Mouse (Mus musculus): ENCODE results near the gene Akap2. TPM values are rescaled to one million over a fixed set of nuclear protein-coding genes. Genes with fewer than 3 reads are reported as not detected.

Gene Akap2
- 22.2 and 26.3 TPM in 2 replicates for polyA plus RNA-seq (2016; fragmentation: Nextera tagmentation; extraction: Ambion mirVana)

DNA sequence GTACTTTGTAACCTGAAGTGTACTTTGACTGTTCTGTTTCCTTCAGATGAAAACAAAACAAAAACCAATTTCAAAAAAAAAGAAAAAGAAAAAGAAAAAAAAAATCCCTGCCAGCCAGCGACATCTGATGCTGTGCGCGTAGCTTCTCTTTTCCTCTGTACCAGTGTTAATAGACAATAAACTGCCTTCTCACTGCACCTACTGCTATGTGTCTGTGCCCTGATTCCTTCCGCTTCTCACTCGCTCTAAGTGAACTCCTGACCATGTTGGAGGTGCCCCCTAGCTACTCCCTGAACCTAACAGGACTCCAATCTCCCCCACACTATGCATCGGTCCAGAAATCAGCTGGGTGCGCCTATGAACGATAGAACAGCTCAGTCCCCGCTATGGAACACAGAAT is at the start of gene Akap2:
Gene Akap2 (plus strand): TSS at position 304 of the 400 bp plus-strand sequence.
- H3K27ac ChIP-seq (replicated peaks), result no peak within 1 kb of the TSS
- 78% methylated on average over 9 of the region's 9 CpGs for WGBS

DNA sequence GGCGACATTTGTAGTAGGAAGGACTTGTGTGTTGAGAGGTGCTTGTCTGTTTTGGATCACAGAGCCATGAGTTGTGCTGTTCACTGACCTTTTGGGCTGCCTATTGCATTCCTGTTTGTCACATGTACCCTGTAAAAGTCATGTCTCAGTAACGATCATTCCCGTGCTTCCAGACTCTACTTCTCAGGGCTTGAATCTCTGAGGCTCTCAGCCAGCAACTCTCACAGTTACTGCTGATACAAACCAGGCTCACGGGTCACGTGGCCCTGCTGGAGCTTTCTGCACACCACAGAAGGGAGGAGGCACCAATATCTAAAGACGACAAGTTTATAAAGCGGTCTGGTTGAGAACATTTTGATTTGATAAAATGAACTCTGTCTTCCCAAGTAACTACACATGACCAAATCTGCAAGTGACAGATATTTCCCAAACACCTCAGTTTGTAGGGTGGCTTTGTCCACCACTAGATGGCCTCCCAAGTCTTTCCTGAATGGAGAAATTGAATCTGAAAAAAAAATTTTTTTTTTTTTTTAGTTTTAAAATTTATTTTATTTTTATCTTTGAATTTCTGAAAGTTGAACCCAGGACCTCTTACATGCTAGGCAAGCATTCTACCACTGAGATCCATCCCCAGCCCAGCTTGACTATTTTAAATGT is 46.5 kb upstream of the Akap2 start:
- Histone ChIP-seq H3K4me3 (no peak overlapping the region), H3K36me3 (no peaks in the 10 kb centered on the region), H3K4me1 (peaks cover 26% of the 10 kb centered on the region), H3K27ac (replicated peaks) (no peak overlapping the region), H3K9me3 (replicated peaks) (no peaks in the 10 kb centered on the region), H3K27me3 (ENCODE audit: low read depth, poor library complexity, severe bottlenecking) (peaks cover 22% of the 10 kb centered on the region)
- 76% methylated on average over 7 of the region's 7 CpGs for WGBS
- DNase-seq (ENCODE audit: low spot score), result no peak

More for the DNA sequence above, at the start of gene Akap2:
- Histone ChIP-seq H3K4me1 (peaks cover 23% of the 10 kb centered on the region), H3K9me3 (replicated peaks) (no peaks in the 10 kb centered on the region), H3K27me3 (ENCODE audit: low read depth, poor library complexity, severe bottlenecking) (peaks cover 26% of the 10 kb centered on the region), H3K36me3 (no peaks in the 10 kb centered on the region), H3K4me3 (no peak within 1 kb of the TSS)
- DNase-seq (ENCODE audit: low spot score), result no peak

DNA sequence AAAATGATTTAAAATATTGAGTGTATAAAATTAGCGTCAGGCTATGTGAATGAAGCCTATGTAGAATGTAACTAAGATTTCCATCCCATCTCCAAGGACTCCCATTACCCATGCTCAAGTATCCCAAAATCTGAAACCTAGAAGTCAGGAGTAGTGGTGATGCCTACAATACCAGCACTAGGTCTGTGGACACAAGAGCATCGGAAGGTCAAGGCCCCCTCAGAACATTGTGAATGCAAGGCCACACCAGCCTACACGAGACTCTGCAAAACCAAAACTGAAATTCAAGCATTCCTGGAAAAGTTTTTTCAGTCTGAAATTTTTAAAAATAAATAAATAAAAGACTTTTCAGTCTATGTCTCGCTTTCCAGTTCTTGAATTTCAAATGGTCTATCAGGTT is 44.9 kb upstream of the Akap2 start:
- no peak for DNase-seq (ENCODE audit: low spot score)
- H3K36me3 ChIP-seq, result no peaks in the 10 kb centered on the region
- no peak overlapping the region for H3K4me3 ChIP-seq
- WGBS, result 79% methylated on average over 4 of the region's 4 CpGs
- peaks cover 26% of the 10 kb centered on the region for H3K4me1 ChIP-seq
- no peaks in the 10 kb centered on the region for H3K9me3 ChIP-seq (replicated peaks)
- no peak overlapping the region for H3K27ac ChIP-seq (replicated peaks)
- H3K27me3 ChIP-seq (ENCODE audit: low read depth, poor library complexity, severe bottlenecking), result peaks cover 25% of the 10 kb centered on the region

DNA sequence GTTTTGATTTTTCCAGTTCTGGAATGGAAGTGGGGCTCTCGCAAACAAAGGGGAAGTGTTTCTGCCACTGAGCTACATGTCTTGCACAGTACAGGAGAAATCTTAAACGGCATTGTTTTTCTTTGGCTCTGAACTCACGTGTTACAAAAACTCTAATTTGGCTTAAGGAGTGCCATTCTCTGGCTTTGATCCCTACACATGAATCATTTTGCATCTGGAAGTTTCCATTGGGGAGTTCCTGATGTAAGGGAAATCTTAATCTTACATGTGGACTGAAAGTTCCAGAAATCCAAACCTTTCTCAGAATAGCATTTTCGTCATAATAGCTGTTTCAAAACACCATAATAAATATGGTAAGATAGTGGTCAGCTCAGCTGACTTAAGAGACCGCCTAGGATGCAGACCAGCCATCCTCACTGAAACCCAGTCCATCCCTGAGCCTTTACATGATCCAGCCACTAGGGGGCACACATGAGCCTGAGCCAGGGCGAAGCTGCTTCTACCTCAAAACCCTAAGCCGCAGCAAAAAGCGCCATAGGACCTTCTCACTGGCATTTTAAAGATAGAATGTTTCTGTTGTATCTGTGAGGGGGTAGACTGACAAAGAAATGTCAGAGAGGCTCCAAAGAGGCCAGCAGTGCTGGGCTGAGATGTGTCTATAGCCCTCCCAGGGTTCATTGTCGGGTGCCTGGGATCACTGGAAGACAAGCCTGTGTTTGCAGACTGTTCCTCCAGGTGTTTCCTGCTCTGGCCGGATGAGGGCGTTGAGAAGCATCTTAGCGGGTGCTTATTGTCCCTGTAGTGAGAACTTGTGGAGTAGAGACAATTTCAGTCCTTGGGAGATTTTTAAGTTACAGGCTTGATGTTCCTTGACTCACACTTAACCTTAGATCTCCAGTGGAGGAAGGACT is 44.2 kb upstream of the Akap2 start:
- peak; percentile 86 for DNase-seq (ENCODE audit: low spot score)
- 18% methylated on average over 12 of the region's 12 CpGs for WGBS
- Histone ChIP-seq H3K4me1 (peaks cover 26% of the 10 kb centered on the region), H3K27ac (replicated peaks) (peak overlapping the region; percentile 56), H3K4me3 (peak overlapping the region; percentile 45), H3K27me3 (ENCODE audit: low read depth, poor library complexity, severe bottlenecking) (peaks cover 25% of the 10 kb centered on the region), H3K9me3 (replicated peaks) (no peaks in the 10 kb centered on the region), H3K36me3 (no peaks in the 10 kb centered on the region)

DNA sequence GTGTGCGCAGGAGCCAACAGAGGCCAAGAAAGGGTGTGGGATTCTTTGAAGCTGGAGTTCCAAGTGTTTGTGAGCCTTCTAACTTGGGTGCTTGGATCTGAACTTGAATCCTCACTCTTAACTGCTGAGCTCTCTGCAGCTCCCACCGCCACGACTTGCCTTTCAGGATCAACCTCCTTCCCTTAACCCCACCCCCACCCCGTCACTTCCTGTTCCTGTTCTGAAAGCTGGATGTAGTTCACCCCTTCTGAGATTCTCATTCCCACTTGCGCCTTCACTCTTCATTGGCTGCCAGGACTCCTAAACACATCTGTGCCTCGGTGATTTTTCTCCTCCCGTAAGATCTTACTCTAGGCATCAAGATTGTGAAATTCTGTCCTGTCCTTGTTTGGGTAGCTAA is 43.1 kb upstream of the Akap2 start:
- WGBS, result 79% methylated on average over 7 of the region's 7 CpGs

DNA sequence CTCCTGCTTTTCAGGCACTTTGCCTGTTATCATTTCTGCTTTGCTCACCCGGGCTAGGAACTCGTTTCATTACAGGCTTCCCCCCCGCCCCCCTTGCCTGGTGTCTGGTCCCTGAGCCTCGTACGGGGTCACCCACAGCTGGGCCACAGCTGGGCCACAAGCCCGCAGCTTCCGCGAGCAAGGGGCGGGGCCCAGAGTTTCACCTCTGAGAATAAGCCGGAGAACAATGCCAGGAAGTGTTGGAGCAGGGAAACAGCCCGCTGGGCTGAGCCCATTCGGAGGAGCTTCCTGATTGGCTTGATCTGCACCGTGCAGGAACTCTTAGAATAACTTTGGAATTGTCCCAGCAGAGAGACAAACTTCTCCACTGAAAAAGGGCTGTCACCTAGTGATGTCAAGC is 42.1 kb upstream of the Akap2 start:
- Histone ChIP-seq H3K36me3 (no peaks in the 10 kb centered on the region), H3K27me3 (ENCODE audit: low read depth, poor library complexity, severe bottlenecking) (peaks cover 25% of the 10 kb centered on the region), H3K4me3 (peak overlapping the region; percentile 41), H3K9me3 (replicated peaks) (no peaks in the 10 kb centered on the region), H3K4me1 (peaks cover 31% of the 10 kb centered on the region), H3K27ac (replicated peaks) (peak overlapping the region; percentile 69; the same call in 1 of the 2 replicates)
- WGBS, result 3% methylated on average over 13 of the region's 13 CpGs
- peak; percentile 59 for DNase-seq (ENCODE audit: low spot score)

More for the DNA sequence above, 43.1 kb upstream of the Akap2 start:
- H3K9me3 ChIP-seq (replicated peaks), result no peaks in the 10 kb centered on the region
- H3K27me3 ChIP-seq (ENCODE audit: low read depth, poor library complexity, severe bottlenecking), result peaks cover 25% of the 10 kb centered on the region
- no peak overlapping the region for H3K27ac ChIP-seq (replicated peaks)
- DNase-seq (ENCODE audit: low spot score), result no peak
- peaks cover 31% of the 10 kb centered on the region for H3K4me1 ChIP-seq
- no peaks in the 10 kb centered on the region for H3K36me3 ChIP-seq
- H3K4me3 ChIP-seq, result no peak overlapping the region

DNA sequence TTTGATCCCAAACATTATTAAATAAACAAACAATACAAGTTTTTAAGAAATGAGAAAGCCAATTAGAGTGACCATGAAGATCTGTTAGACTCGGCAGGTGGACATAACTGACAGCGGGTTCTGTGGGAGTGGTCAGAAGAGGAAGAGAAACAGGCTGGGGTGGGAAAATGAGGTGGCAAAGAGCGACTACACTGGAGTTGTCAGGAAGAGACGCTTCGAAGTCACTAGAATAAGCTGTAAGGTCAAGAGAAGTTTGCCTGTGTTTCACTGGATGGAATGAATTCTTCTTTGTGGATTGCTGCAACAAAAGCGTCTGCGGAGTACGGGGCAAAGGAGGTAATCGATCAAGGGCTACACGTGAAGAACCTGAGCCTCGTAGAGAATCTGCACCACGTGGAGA is 39.5 kb upstream of the Akap2 start:
- Histone ChIP-seq H3K9me3 (replicated peaks) (no peaks in the 10 kb centered on the region), H3K27ac (replicated peaks) (no peak overlapping the region), H3K4me3 (no peak overlapping the region), H3K36me3 (no peaks in the 10 kb centered on the region), H3K4me1 (peaks cover 38% of the 10 kb centered on the region), H3K27me3 (ENCODE audit: low read depth, poor library complexity, severe bottlenecking) (peaks cover 25% of the 10 kb centered on the region)
- 88% methylated on average over 12 of the region's 12 CpGs for WGBS
- DNase-seq (ENCODE audit: low spot score), result no peak

DNA sequence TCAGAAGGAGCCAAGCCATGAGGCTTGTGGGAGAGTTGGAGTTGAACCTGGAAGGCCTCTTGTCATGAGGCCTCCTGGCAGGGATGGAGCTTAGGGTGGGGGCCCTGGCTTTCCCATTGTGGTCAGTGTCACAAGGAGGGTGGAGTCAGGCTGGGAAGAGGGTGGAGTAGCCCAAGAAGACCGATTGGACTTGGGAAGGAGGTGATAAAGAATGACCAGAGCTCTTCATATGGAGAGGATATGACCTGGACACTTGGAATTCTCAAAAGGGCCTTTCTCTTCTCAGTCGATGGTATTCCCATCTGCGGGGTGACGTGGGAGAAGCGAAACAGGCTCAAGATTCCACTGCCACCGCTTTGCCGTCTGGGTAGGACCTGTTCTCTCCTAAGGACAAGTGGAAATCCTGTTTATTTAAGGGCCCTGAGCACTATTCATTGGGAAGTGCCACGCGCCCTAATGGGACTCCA is 38.4 kb upstream of the Akap2 start:
- 82% methylated on average over 9 of the region's 9 CpGs for WGBS

DNA sequence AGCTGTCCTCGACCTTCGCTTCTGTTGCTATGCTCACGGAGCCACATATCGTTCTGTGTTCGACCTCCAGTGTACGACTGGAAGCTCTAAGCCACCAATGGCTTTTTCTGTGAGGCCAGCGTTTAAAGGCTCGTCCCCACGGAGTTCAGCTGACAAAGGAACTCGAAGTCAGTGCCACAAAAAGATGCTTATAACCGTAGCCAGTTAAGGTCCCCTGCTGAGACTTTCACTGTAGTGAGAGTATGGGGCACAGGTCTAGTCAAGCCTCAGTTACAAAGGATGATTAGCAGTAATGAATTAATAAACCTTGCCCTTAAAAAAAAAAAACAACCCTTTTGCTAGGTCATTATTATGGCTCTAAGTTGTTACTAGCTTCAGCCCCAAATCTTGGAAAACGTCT is 37.3 kb upstream of the Akap2 start:
- H3K9me3 ChIP-seq (replicated peaks), result no peaks in the 10 kb centered on the region
- no peak overlapping the region for H3K27ac ChIP-seq (replicated peaks)
- DNase-seq (ENCODE audit: low spot score), result no peak
- WGBS, result 84% methylated on average over 12 of the region's 12 CpGs
- no peaks in the 10 kb centered on the region for H3K36me3 ChIP-seq
- H3K27me3 ChIP-seq (ENCODE audit: low read depth, poor library complexity, severe bottlenecking), result peaks cover 9% of the 10 kb centered on the region; the same call in 1 of the 2 replicates
- H3K4me3 ChIP-seq, result no peak overlapping the region
- peaks cover 20% of the 10 kb centered on the region for H3K4me1 ChIP-seq

More for the DNA sequence above, 38.4 kb upstream of the Akap2 start:
- Histone ChIP-seq H3K27ac (replicated peaks) (no peak overlapping the region), H3K27me3 (ENCODE audit: low read depth, poor library complexity, severe bottlenecking) (peaks cover 20% of the 10 kb centered on the region), H3K9me3 (replicated peaks) (no peaks in the 10 kb centered on the region), H3K4me1 (peaks cover 31% of the 10 kb centered on the region), H3K36me3 (no peaks in the 10 kb centered on the region), H3K4me3 (no peak overlapping the region)
- DNase-seq (ENCODE audit: low spot score), result no peak

DNA sequence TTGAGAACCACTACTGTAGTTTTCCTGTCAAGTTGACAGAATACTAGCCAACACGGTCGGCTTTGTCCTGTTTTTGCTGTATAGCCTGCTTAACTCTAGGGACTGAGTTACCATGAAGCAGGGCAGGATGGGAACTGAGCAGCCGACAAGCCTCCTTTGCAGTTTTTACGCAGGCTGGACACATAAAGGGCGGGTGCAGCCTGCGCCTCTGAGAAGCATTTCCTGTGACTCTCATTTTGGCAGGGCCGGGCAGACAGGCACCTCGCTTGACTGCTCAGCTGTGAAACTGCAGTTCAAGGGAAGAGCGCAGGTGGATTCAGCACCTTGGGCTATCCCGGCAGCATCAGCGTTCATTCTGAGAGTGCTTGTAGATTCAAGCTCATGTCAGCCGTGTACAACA is 35.9 kb upstream of the Akap2 start:
- no peaks in the 10 kb centered on the region for H3K27me3 ChIP-seq (ENCODE audit: low read depth, poor library complexity, severe bottlenecking)
- no peaks in the 10 kb centered on the region for H3K36me3 ChIP-seq
- WGBS, result 58% methylated on average over 12 of the region's 12 CpGs
- no peak overlapping the region for H3K27ac ChIP-seq (replicated peaks)
- no peak for DNase-seq (ENCODE audit: low spot score)
- H3K9me3 ChIP-seq (replicated peaks), result no peaks in the 10 kb centered on the region
- H3K4me3 ChIP-seq, result no peak overlapping the region
- peaks cover 12% of the 10 kb centered on the region for H3K4me1 ChIP-seq

DNA sequence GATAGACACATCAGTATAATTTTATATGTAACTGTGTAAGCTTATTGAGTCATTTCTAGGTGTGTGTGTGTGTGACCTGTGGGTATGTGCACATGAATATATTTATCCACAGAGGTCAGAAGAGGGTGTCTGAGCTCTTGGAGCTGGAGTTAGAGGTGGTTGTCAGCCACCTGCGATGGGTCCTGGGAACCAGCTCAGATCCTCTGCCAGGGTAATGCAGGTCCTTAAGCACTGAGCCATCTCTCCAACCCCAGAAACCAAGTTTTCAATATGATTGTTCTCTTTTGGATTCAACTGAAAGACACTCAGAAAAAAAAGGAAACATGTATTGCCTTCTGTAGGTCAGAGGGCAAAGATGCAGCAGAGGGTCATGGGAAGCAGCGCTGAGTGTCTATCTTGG is 35.1 kb upstream of the Akap2 start:
- H3K27ac ChIP-seq (replicated peaks), result no peak overlapping the region
- 93% methylated on average over 2 of the region's 2 CpGs for WGBS
- DNase-seq (ENCODE audit: low spot score), result no peak

DNA sequence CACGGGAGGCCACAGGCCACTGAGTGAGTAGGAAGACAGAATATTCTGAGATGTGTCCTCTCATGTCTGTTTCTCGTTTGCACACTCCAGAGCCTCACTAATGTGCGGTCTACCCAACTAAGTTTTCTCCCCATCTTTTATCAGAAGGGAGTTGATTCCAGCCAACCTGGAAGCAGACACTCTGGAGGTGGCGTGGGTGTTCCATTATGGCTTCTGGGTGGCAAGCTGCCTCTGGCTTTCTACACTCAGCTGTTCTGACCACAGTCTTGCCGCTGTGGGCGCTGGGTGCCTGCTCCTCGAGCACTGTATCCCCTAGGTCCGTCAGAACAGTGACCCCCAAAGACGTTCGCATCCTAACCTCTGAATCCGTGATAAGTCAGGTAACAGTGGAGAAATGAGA is 34.5 kb upstream of the Akap2 start:
- no peak overlapping the region for H3K4me3 ChIP-seq
- no peaks in the 10 kb centered on the region for H3K27me3 ChIP-seq (ENCODE audit: low read depth, poor library complexity, severe bottlenecking)
- no peak for DNase-seq (ENCODE audit: low spot score)
- no peaks in the 10 kb centered on the region for H3K9me3 ChIP-seq (replicated peaks)
- WGBS, result 88% methylated on average over 11 of the region's 11 CpGs
- H3K36me3 ChIP-seq, result no peaks in the 10 kb centered on the region
- H3K4me1 ChIP-seq, result peaks cover 19% of the 10 kb centered on the region
- H3K27ac ChIP-seq (replicated peaks), result no peak overlapping the region

More for the DNA sequence above, 35.1 kb upstream of the Akap2 start:
- Histone ChIP-seq H3K4me1 (peaks cover 19% of the 10 kb centered on the region), H3K27me3 (ENCODE audit: low read depth, poor library complexity, severe bottlenecking) (no peaks in the 10 kb centered on the region), H3K9me3 (replicated peaks) (no peaks in the 10 kb centered on the region), H3K36me3 (no peaks in the 10 kb centered on the region), H3K4me3 (no peak overlapping the region)

Data from midbrain, embryonic 10.5 days (tissue).